Mouse (Mus musculus): Measurements from ENCODE around the gene Capn7. TPM values are rescaled to one million over a fixed set of nuclear protein-coding genes. Genes with fewer than 3 reads are reported as not detected.

Gene Capn7
- total RNA-seq, 1 experiment: 23.7 TPM

DNA sequence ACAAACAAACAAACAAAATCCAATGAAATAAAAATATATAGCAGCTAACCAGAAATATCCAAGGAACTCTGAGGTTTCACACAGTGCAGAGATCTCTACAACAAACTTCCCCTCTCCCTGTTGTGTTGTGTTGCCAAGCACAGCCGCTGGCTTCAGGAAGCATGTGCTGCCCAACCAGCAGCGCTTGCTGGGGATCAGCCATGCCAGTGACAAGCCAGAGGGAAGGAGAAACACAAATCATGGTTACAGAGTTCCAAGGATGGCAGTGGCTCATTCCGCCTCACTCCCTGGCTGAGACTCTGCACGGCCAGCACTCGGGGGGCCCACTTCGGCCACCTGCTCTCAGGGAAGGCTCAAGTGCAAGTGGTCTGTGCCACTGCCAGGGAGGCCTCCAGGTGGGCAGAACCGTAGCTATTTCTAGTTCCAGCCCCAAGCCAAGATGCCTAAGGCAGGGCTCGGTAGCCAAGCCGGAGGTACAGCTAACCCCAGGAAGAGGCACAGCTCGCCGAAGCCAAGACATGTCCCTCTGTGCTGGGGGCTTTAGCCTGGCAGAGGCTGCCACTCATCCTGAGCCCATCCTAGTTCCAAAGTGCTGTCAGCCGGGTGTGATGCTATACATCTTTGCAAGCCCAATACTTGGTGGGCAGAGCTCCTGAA lies 69.8 kb downstream of the Capn7 start:
- Histone ChIP-seq H3K4me1 (ENCODE audit: control insufficient read depth in 2 of 2, insufficient read depth in 2 of 2, low read length in 2 of 2, poor library complexity in 1 of 2) (peaks cover 0 to 7% of the 10 kb centered on the region in 2 experiments; a peak in 1 of 4 replicates), H3K9ac (ENCODE audit: insufficient read depth, low read depth, low read length, poor library complexity, severe bottlenecking) (no peak overlapping the region), H3K9me3 (ENCODE audit: control insufficient read depth, insufficient read depth, low read depth, low read length) (no peaks in the 10 kb centered on the region), H3K36me3 (ENCODE audit: control insufficient read depth, insufficient read depth, low read length, poor library complexity, severe bottlenecking) (no peaks in the 10 kb centered on the region), H3K4me3 (ENCODE audit: insufficient read depth in 1 of 2, low read depth in 1 of 2, low read length in 2 of 2, poor library complexity in 1 of 2, severe bottlenecking in 1 of 2) (no peak overlapping the region), H3K27ac (ENCODE audit: insufficient read depth, low read depth, low read length, poor library complexity, severe bottlenecking) (no peak overlapping the region; the same call in 1 of the 2 replicates)
- no peak for TF ChIP-seq CHD2 (IDR thresholded peaks at IDR 0.05; ENCODE audit: low read depth, low read length)
- no peak for TF ChIP-seq ZC3H11A (IDR thresholded peaks at IDR 0.05; ENCODE audit: borderline replicate concordance, low read depth, low read length)
- no peak for TF ChIP-seq ZNF384 (IDR thresholded peaks at IDR 0.05; ENCODE audit: low read depth, low read length)
- TF ChIP-seq MAFK (IDR thresholded peaks at IDR 0.05; ENCODE audit: insufficient read depth, low read depth, low read length): no peak
- TF ChIP-seq HCFC1 (IDR thresholded peaks at IDR 0.05; ENCODE audit: borderline replicate concordance, insufficient read depth, low read length): no peak
- no peak for DNase-seq (ENCODE audit: low read depth, low spot score)
- in situ Hi-C loops (cut with MboI; ENCODE audit: low sequenced_read_pairs in 2 of 2, unreplicated experiment in 2 of 2): no loop called here

DNA sequence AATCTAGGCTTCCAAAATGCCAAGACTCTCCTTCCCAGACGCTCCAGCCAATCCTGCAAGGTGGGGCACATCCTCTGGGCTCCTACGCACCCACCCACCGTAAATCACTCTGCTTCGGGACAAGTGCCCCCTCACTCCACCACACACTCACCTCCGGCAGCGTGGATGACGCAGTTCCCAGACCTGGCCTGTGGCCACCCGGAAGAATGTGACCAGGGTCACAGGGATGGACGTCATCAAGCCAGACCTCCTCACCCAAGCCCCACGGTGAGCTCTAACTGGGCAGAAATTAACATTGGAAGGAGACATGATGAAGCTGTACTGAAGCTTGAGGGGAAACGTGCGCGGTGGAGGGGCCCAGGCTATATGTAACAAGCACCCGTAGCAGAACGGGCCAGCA lies 70.8 kb downstream of the Capn7 start:
- H3K4me3 ChIP-seq (ENCODE audit: insufficient read depth in 1 of 2, low read depth in 1 of 2, low read length in 2 of 2, poor library complexity in 1 of 2, severe bottlenecking in 1 of 2): no peak overlapping the region
- no peaks in the 10 kb centered on the region for H3K9me3 ChIP-seq (ENCODE audit: control insufficient read depth, insufficient read depth, low read depth, low read length)
- no peak overlapping the region for H3K27ac ChIP-seq (ENCODE audit: insufficient read depth, low read depth, low read length, poor library complexity, severe bottlenecking)
- in situ Hi-C loops (cut with MboI; ENCODE audit: low sequenced_read_pairs in 2 of 2, unreplicated experiment in 2 of 2): no loop called here
- TF ChIP-seq HCFC1 (IDR thresholded peaks at IDR 0.05; ENCODE audit: borderline replicate concordance, insufficient read depth, low read length) (no peak), ZC3H11A (IDR thresholded peaks at IDR 0.05; ENCODE audit: borderline replicate concordance, low read depth, low read length) (no peak), CHD2 (IDR thresholded peaks at IDR 0.05; ENCODE audit: low read depth, low read length) (no peak), ZNF384 (IDR thresholded peaks at IDR 0.05; ENCODE audit: low read depth, low read length) (no peak), MAFK (IDR thresholded peaks at IDR 0.05; ENCODE audit: insufficient read depth, low read depth, low read length) (no peak)
- no peaks in the 10 kb centered on the region for H3K36me3 ChIP-seq (ENCODE audit: control insufficient read depth, insufficient read depth, low read length, poor library complexity, severe bottlenecking)
- peaks cover 0 to 8% of the 10 kb centered on the region in 2 experiments; a peak in 1 of 4 replicates for H3K4me1 ChIP-seq (ENCODE audit: control insufficient read depth in 2 of 2, insufficient read depth in 2 of 2, low read length in 2 of 2, poor library complexity in 1 of 2)
- DNase-seq (ENCODE audit: low read depth, low spot score): no peak
- no peak overlapping the region for H3K9ac ChIP-seq (ENCODE audit: insufficient read depth, low read depth, low read length, poor library complexity, severe bottlenecking)

DNA sequence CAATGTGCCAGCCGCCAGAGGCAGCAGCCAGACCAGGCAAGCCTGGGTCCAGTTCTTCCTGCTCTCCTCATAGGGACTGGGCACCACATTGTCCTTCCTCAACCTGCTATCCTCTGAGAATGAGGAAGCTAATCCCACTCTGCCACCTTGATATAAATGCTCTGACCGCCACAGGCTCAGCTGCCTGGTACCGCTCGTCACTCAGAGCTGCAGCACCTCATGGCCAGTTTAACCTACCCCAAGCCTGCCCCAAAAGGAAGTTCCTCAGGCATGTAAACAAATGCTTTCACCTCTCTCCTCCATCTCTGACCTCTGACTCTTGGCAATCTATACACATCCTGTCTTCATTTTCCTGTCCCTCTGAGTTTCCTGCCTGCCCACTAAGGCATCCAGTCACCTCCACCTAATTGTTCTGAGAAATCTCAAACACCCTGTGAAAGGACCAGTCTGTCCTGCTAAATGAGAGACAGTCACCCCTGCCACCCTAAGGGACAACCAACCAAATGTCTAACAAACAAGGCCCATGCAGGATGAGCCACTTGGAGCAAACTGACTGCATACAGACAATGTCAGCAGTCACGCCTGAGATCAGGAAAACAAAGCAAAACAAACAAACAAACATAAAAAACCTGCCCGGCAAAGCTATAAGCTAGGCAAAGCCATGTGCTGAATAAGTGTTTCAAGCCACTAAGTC lies 71.6 kb downstream of the Capn7 start:
- no peak for TF ChIP-seq HCFC1 (IDR thresholded peaks at IDR 0.05; ENCODE audit: borderline replicate concordance, insufficient read depth, low read length)
- no peak for TF ChIP-seq MAFK (IDR thresholded peaks at IDR 0.05; ENCODE audit: insufficient read depth, low read depth, low read length)
- no peak for TF ChIP-seq ZNF384 (IDR thresholded peaks at IDR 0.05; ENCODE audit: low read depth, low read length)
- TF ChIP-seq ZC3H11A (IDR thresholded peaks at IDR 0.05; ENCODE audit: borderline replicate concordance, low read depth, low read length): no peak
- TF ChIP-seq CHD2 (IDR thresholded peaks at IDR 0.05; ENCODE audit: low read depth, low read length): no peak
- H3K27ac ChIP-seq (ENCODE audit: insufficient read depth, low read depth, low read length, poor library complexity, severe bottlenecking): no peak overlapping the region
- no peaks in the 10 kb centered on the region for H3K36me3 ChIP-seq (ENCODE audit: control insufficient read depth, insufficient read depth, low read length, poor library complexity, severe bottlenecking)
- H3K4me3 ChIP-seq (ENCODE audit: insufficient read depth in 1 of 2, low read depth in 1 of 2, low read length in 2 of 2, poor library complexity in 1 of 2, severe bottlenecking in 1 of 2): no peak overlapping the region
- DNase-seq (ENCODE audit: low read depth, low spot score): no peak
- no peaks in the 10 kb centered on the region for H3K9me3 ChIP-seq (ENCODE audit: control insufficient read depth, insufficient read depth, low read depth, low read length)
- no peak overlapping the region for H3K9ac ChIP-seq (ENCODE audit: insufficient read depth, low read depth, low read length, poor library complexity, severe bottlenecking)
- H3K4me1 ChIP-seq (ENCODE audit: control insufficient read depth in 2 of 2, insufficient read depth in 2 of 2, low read length in 2 of 2, poor library complexity in 1 of 2): peaks cover 0 to 12% of the 10 kb centered on the region in 2 experiments; a peak in 3 of 4 replicates
- in situ Hi-C loops (cut with MboI; ENCODE audit: low sequenced_read_pairs in 2 of 2, unreplicated experiment in 2 of 2): no loop called here

DNA sequence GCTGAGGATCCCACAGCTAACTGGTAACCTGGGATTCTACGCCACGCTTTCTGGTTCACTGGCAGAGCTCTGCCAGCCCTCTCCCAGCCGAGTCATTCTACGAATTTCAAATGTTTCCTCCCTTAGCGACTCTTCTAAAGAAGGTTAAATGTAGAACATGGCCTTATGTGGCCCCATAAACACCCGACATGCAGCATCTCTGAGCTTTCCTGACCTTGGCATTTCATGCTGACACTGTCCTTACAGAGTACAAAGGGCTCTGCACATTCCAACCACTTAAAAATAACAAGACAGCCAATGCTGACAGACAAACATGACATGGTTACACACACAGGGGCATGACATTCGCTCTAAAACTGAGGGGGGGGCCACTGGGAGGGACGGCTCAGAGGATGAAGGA lies 72.2 kb downstream of the Capn7 start:
- TF ChIP-seq ZNF384 (IDR thresholded peaks at IDR 0.05; ENCODE audit: low read depth, low read length): no peak
- TF ChIP-seq CHD2 (IDR thresholded peaks at IDR 0.05; ENCODE audit: low read depth, low read length): no peak
- no peak for TF ChIP-seq HCFC1 (IDR thresholded peaks at IDR 0.05; ENCODE audit: borderline replicate concordance, insufficient read depth, low read length)
- TF ChIP-seq MAFK (IDR thresholded peaks at IDR 0.05; ENCODE audit: insufficient read depth, low read depth, low read length): no peak
- no peak for TF ChIP-seq ZC3H11A (IDR thresholded peaks at IDR 0.05; ENCODE audit: borderline replicate concordance, low read depth, low read length)
- H3K9ac ChIP-seq (ENCODE audit: insufficient read depth, low read depth, low read length, poor library complexity, severe bottlenecking): no peak overlapping the region
- in situ Hi-C loops (cut with MboI; ENCODE audit: low sequenced_read_pairs in 2 of 2, unreplicated experiment in 2 of 2): no loop called here
- no peaks in the 10 kb centered on the region for H3K9me3 ChIP-seq (ENCODE audit: control insufficient read depth, insufficient read depth, low read depth, low read length)
- H3K4me1 ChIP-seq (ENCODE audit: control insufficient read depth in 2 of 2, insufficient read depth in 2 of 2, low read length in 2 of 2, poor library complexity in 1 of 2): peaks cover 0 to 10% of the 10 kb centered on the region in 2 experiments; a peak in 3 of 4 replicates
- no peak overlapping the region for H3K4me3 ChIP-seq (ENCODE audit: insufficient read depth in 1 of 2, low read depth in 1 of 2, low read length in 2 of 2, poor library complexity in 1 of 2, severe bottlenecking in 1 of 2)
- no peaks in the 10 kb centered on the region for H3K36me3 ChIP-seq (ENCODE audit: control insufficient read depth, insufficient read depth, low read length, poor library complexity, severe bottlenecking)
- H3K27ac ChIP-seq (ENCODE audit: insufficient read depth, low read depth, low read length, poor library complexity, severe bottlenecking): no peak overlapping the region
- no peak for DNase-seq (ENCODE audit: low read depth, low spot score)

Data from ES-E14 (cell line).